Mouse (Mus musculus): ENCODE measurements around the gene Enox1. TPM values are rescaled to one million over a fixed set of nuclear protein-coding genes. Genes with fewer than 3 reads are reported as not detected.

Enox1 gene
- total and polyA plus RNA-seq, 3 experiments = not detected

GRCm38 (mm10) chr14:77638616-77639015, 482.1 kb downstream of the Enox1 start:
- no peak overlapping the region for H3K4me2 ChIP-seq (ENCODE audit: insufficient read depth, low read depth, poor library complexity, severe bottlenecking)
- dilution Hi-C loops (cut with MboI; ENCODE audit: extremely low pct_ligation_motif_present, extremely low pct_unique_long_range_greater_than_20kb, low sequenced_read_pairs) (no loop called here), in situ Hi-C loops (cut with MboI; ENCODE audit: low pct_ligation_motif_present, low pct_unique_long_range_greater_than_20kb, low sequenced_read_pairs) (no loop called here)
- peaks cover 78% of the 10 kb centered on the region for H3K9me3 ChIP-seq (replicated peaks; ENCODE audit: low read length)
- DNase-seq (ENCODE audit: extremely low read depth) = no peak
- no peak overlapping the region for H3K4me3 ChIP-seq (replicated peaks in 1 of 3; ENCODE audit: low read depth in 2 of 3, low read length in 2 of 3, poor library complexity in 1 of 3)
- no peak overlapping the region for H3K9ac ChIP-seq (ENCODE audit: insufficient read depth, low read depth)
- no peak overlapping the region for H3K27ac ChIP-seq (ENCODE audit: insufficient read depth, low read depth)
- no peaks in the 10 kb centered on the region for H3K4me1 ChIP-seq (ENCODE audit: control insufficient read depth in 1 of 2, insufficient read depth in 2 of 2)
- H3K27me3 ChIP-seq (replicated peaks) = no peaks in the 10 kb centered on the region
- no peaks in the 10 kb centered on the region for H3K79me2 ChIP-seq (replicated peaks; ENCODE audit: control insufficient read depth, extremely low read depth, insufficient read depth, poor library complexity, severe bottlenecking)
- TF ChIP-seq ETS1 (conservative IDR thresholded peaks at IDR 0.05; ENCODE audit: low read depth, low read length) = no peak
- TF ChIP-seq MAX (IDR thresholded peaks at IDR 0.05; ENCODE audit: low read length) = no peak
- no peak for TF ChIP-seq JUND (conservative IDR thresholded peaks at IDR 0.05; ENCODE audit: low read depth, low read length)
- TF ChIP-seq CHD1 (IDR thresholded peaks at IDR 0.05; ENCODE audit: low read depth, low read length) = no peak
- TF ChIP-seq USF2 (conservative IDR thresholded peaks at IDR 0.05; ENCODE audit: low read depth, low read length) = no peak
- TF ChIP-seq ZMIZ1 (IDR thresholded peaks at IDR 0.05; ENCODE audit: low read depth, low read length) = no peak
- no peak for TF ChIP-seq UBTF (IDR thresholded peaks at IDR 0.05; ENCODE audit: low read depth, low read length)
- no peak for TF ChIP-seq CTCF (conservative IDR thresholded peaks at IDR 0.05 in 1 of 2, IDR thresholded peaks at IDR 0.05 in 1 of 2; ENCODE audit: low read depth in 2 of 2, low read length in 2 of 2)
- TF ChIP-seq POLR2AphosphoS2 (IDR thresholded peaks at IDR 0.05; ENCODE audit: low read depth, low read length) = no peak
- no peak for TF ChIP-seq CHD2 (IDR thresholded peaks at IDR 0.05; ENCODE audit: low read length)
- TF ChIP-seq TBP (conservative IDR thresholded peaks at IDR 0.05; ENCODE audit: low read depth, low read length) = no peak
- TF ChIP-seq MYC (IDR thresholded peaks at IDR 0.05; ENCODE audit: low read depth, low read length) = no peak
- TF ChIP-seq GABPA (IDR thresholded peaks at IDR 0.05; ENCODE audit: insufficient replicate concordance, low read depth, low read length) = no peak
- TF ChIP-seq MXI1 (IDR thresholded peaks at IDR 0.05; ENCODE audit: low read depth, low read length) = no peak
- TF ChIP-seq MAZ (IDR thresholded peaks at IDR 0.05; ENCODE audit: low read depth, low read length) = no peak
- TF ChIP-seq MAFK (IDR thresholded peaks at IDR 0.05; ENCODE audit: insufficient replicate concordance, low read length) = no peak
- TF ChIP-seq KAT2A (IDR thresholded peaks at IDR 0.05; ENCODE audit: insufficient replicate concordance, low read length) = no peak
- TF ChIP-seq NELFE (IDR thresholded peaks at IDR 0.05; ENCODE audit: low read depth, low read length) = no peak
- TF ChIP-seq IRF4 (IDR thresholded peaks at IDR 0.05; ENCODE audit: low read depth, low read length) = no peak
- no peak for TF ChIP-seq RCOR1 (conservative IDR thresholded peaks at IDR 0.05; ENCODE audit: low read depth, low read length)
- no peaks in the 10 kb centered on the region for H3K36me3 ChIP-seq (replicated peaks in 1 of 2; ENCODE audit: control insufficient read depth in 1 of 2, insufficient read depth in 1 of 2, low read length in 1 of 2)

DNA sequence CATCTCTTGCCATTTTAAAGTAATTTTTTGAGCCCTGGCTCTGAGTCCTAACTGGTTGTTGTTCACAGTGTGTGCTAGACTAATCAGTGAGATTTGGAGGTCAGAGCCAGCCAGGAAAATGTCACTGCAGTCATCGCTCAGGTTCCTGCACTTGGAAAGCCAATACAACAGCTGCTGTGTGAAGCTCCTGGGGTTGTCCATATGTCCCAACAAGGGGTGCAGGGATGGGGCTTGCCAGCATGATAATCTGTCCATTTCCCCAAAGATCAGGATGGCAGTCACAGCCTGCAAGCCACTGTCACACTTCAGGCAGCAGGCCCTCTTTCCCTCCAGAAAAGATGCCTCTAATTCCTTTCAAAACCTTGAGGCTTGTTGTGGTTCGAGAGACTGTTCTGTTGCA, 483.0 kb downstream of the Enox1 start:
- Histone ChIP-seq H3K4me2 (ENCODE audit: insufficient read depth, low read depth, poor library complexity, severe bottlenecking) (no peak overlapping the region), H3K4me3 (replicated peaks in 1 of 3; ENCODE audit: low read depth in 2 of 3, low read length in 2 of 3, poor library complexity in 1 of 3) (no peak overlapping the region), H3K9me3 (replicated peaks; ENCODE audit: low read length) (peaks cover 76% of the 10 kb centered on the region), H3K27me3 (replicated peaks) (no peaks in the 10 kb centered on the region), H3K4me1 (ENCODE audit: control insufficient read depth in 1 of 2, insufficient read depth in 2 of 2) (no peaks in the 10 kb centered on the region), H3K36me3 (replicated peaks in 1 of 2; ENCODE audit: control insufficient read depth in 1 of 2, insufficient read depth in 1 of 2, low read length in 1 of 2) (no peaks in the 10 kb centered on the region), H3K79me2 (replicated peaks; ENCODE audit: control insufficient read depth, extremely low read depth, insufficient read depth, poor library complexity, severe bottlenecking) (no peaks in the 10 kb centered on the region), H3K9ac (ENCODE audit: insufficient read depth, low read depth) (no peak overlapping the region), H3K27ac (ENCODE audit: insufficient read depth, low read depth) (no peak overlapping the region)
- in situ Hi-C loops (cut with MboI; ENCODE audit: low pct_ligation_motif_present, low pct_unique_long_range_greater_than_20kb, low sequenced_read_pairs) (no loop called here), dilution Hi-C loops (cut with MboI; ENCODE audit: extremely low pct_ligation_motif_present, extremely low pct_unique_long_range_greater_than_20kb, low sequenced_read_pairs) (no loop called here)
- TF ChIP-seq RAD21 (IDR thresholded peaks at IDR 0.05; ENCODE audit: low read depth, low read length) (no peak), TBP (conservative IDR thresholded peaks at IDR 0.05; ENCODE audit: low read depth, low read length) (no peak), TCF12 (IDR thresholded peaks at IDR 0.05; ENCODE audit: low read depth, low read length) (no peak), CHD2 (IDR thresholded peaks at IDR 0.05; ENCODE audit: low read length) (no peak), MAX (IDR thresholded peaks at IDR 0.05; ENCODE audit: low read length) (no peak), POLR2A (IDR thresholded peaks at IDR 0.05; ENCODE audit: low read depth, low read length) (no peak), USF2 (conservative IDR thresholded peaks at IDR 0.05; ENCODE audit: low read depth, low read length) (no peak), RCOR1 (conservative IDR thresholded peaks at IDR 0.05; ENCODE audit: low read depth, low read length) (no peak), ZNF384 (IDR thresholded peaks at IDR 0.05; ENCODE audit: low read depth, low read length) (no peak), NRF1 (IDR thresholded peaks at IDR 0.05; ENCODE audit: low read depth, low read length) (no peak)
- no peak for DNase-seq (ENCODE audit: extremely low read depth)
